Mouse (Mus musculus): Measurements from ENCODE around the gene Slc25a51.
A peak's percentile ranks its signal among the peaks of the same experiment; 100 is the strongest.

GRCm38 (mm10) chr4:45435899-45436298, 27.3 kb upstream of the Slc25a51 start:
- TF ChIP-seq POLR2A (IDR thresholded peaks at IDR 0.05; ENCODE audit: insufficient read length, low read depth) (no peak), TCF12 (IDR thresholded peaks at IDR 0.05; ENCODE audit: insufficient read depth, poor library complexity, severe bottlenecking) (no peak), MYOG (IDR thresholded peaks at IDR 0.05; ENCODE audit: control insufficient read depth in 1 of 3, insufficient read depth in 1 of 3, insufficient read length in 2 of 3, low read depth in 2 of 3) (peak in 1 of 3 experiments; percentile 9), E2F4 (IDR thresholded peaks at IDR 0.05; ENCODE audit: insufficient read depth) (no peak), MAX (IDR thresholded peaks at IDR 0.05; ENCODE audit: low read depth) (no peak), SRF (IDR thresholded peaks at IDR 0.05; ENCODE audit: control insufficient read depth, insufficient read length, low read depth) (no peak), USF1 (IDR thresholded peaks at IDR 0.05; ENCODE audit: low read depth) (no peak), CEBPB (IDR thresholded peaks at IDR 0.05; ENCODE audit: insufficient read depth, poor library complexity, severe bottlenecking) (no peak)
